Mouse (Mus musculus): ENCODE measurements at regions not wholly inside any gene's neighbourhood (a gene's known extent, or its start where the extent isn't known, plus 50 kb on each side); places are given as distances from the start of the nearest gene placed in this dataset.
A peak's percentile ranks its signal among the peaks of the same experiment; 100 is the strongest.

DNA sequence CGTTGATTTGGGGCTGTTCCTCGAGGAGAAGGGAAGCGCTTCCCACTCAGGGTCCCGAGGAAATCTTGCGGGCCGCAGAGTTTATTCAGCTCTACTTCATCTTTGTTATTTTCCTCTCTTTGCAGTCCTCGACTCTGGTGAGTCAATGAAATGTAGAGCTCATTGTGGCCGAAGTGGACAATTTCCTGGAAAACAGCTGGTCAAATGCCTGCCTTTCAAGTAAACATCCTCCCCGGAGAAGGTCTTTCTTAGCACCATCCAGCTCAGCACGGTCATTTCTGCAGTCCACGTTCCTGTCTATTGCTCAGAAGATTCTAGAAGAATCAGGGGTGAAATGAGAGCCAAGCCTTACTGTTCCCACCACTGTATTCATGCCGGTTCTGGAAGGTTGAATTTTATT is 133.0 kb downstream of the Bcas1 start:
- DNase-seq = no peak

DNA sequence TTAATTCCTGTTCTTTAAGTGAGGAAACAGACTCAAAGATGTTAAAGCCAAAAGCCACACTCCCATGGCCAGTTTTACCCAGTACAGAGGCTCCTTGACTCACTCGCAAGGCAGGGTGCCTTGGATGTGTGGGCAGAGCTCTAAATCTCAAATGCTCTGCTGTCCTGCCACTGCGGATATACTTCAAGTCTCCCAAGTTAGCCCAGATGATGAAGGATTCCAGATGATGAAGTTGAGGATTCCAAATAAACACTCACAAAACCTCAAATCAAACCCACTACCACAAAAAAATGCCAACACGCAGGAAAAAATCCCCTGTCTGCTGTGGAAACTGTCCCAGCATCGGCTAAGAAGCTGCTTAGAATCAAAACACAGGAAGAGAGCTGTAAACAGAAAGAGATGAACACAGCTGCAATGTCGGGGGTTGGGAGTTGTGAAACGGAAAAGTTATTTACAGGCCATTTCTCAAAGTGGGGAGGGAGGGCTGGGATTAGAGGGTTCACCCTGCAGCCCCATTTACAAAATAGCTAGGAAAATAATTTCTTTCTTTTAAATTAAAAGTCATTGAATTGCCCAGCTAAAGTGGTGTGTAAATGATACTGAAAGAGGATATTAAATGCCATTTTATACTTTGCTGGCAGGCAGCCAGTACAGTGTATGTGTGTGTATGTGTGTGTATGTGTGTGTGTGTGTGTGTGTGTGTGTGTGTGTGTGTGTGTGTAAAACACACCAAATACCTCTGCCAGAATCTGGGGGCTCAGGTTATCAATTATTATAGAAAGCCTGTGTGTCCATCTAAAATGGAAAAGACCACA is 135.6 kb downstream of the Bcas1 start:
- DNase-seq = no peak

DNA sequence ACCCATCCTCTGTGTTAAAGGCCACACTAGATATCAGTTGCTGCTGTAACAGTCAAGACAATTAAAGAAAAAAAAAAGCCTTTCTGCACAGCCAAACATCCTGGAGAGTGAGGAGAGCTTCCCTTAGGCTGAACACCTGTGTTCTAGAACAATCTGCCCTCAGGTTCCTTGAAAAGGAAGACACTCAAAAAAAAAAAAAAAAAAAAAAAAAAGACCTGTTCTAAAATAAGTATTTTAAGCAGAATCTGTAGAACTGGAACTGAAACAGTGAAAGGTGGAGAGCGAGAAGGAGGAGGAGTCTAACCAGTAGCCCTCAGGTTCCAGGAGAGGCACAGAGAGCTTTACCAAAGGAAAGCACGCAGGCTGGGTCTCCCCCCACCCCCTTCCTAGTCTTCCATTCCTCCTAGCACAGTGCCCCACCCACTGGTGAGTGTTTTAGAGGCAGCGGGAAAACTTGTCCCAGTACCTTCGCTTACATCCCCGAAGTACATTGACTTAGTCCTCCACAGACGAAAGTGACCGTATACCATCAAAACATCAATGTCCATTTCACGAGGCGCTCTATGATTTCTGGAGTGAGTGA is 138.2 kb downstream of the Bcas1 start:
- no peak for DNase-seq

DNA sequence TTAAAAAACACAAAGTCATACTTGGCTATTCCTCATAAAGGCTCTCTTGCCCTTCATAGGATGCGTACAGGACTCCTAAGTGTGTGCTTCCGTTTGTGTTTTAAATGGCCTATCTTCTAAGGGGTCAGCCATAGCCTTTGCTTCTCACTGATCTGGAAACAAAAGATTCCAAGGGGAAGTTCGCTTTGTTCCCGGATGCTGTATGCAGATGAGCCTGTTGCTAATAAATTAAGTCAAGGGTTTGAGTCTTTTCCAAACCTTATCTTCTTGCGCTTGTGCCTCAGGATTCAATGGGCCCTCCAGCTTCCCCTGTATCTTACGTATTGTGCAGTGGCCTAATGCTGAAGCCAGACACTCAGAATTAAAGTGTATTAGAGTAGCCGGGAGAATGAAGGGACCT is 138.9 kb downstream of the Bcas1 start:
- no peak for DNase-seq

DNA sequence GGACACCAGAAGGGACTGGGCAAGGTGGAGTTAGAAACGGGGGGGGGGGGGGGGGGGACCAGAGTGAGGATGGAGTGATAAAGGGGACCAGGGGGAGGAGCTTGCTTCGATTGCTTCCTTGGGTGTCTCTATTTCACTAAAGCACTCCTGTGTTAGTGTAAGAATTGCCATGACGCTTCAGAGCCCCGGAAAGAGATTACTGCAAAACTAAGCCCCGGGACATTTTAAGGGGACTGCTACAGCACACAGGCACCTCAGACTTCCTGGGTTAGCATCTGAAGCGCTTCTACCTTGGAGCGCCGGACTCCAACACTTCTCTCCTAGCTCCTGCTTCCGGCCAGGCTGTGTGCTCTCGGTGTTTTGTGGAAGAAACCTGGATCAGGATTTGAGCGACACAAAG is 139.4 kb downstream of the Bcas1 start:
- no peak for DNase-seq

DNA sequence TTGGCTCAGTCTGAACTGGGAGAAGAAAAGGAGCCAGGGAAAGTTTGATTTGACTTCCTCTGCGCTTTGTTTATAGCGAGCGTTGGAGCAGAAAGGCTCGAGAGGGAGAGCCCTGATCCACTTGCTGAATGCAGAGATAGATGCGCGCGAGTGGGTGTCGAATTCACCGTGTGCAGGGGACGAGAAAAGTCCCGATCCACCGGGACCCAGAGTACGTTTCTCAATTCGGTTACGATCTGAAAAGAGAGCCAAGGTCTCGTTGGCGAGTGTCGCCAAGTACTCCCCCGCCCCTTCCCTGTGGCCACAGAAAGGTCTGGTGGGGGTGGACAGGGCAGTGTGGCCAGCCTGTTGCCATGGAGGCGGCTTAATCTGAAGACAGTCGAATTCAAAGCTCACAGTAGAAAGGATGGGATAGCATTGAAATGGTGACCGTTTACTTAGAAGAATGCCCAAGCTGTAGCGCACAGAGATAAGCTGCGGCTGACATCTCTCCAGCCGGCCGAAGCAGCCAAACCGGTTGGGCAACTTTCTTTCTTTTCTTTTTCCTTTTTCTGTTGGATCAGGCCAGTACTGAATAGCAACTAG is 139.5 kb upstream of the Zfp217 start:
- no peak for DNase-seq

DNA sequence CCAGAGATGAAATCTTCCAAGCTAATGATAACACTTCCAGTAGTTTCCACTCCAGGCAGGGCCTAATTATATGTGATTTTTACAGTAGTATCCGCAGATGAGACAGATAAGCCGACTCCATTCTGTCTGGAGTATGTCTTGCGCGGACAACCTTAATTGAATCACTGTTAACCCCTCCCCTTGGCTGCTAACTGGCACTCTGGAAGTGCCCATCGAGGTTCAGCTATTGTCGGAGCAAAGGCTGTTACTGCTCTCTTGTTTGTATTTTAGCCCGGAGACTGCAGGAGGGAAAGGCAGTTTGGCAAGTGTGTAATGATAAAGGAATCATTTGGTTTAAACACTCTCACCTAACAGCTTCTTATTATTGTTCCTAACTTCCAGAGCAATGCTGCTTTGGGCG is 138.9 kb upstream of the Zfp217 start:
- DNase-seq = no peak

DNA sequence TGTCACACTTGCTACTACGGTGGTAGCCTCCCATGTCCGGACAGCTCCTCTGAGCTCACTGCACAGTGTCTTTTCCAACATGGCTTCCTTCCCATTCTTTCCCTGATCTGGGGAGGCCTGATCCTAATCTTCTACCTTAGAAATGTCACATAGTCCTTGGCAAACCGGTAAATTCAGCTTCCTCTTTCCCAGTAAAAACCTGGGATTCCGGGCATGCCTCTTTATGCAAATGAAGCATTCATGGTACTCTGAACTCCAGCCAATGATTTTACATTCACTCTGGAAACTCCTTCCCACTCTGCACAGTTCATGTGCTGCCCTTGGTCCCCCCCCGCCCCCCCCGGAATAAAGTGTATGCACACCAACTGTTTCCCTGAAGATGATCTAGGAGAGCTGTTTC is 134.6 kb upstream of the Zfp217 start:
- DNase-seq = no peak

DNA sequence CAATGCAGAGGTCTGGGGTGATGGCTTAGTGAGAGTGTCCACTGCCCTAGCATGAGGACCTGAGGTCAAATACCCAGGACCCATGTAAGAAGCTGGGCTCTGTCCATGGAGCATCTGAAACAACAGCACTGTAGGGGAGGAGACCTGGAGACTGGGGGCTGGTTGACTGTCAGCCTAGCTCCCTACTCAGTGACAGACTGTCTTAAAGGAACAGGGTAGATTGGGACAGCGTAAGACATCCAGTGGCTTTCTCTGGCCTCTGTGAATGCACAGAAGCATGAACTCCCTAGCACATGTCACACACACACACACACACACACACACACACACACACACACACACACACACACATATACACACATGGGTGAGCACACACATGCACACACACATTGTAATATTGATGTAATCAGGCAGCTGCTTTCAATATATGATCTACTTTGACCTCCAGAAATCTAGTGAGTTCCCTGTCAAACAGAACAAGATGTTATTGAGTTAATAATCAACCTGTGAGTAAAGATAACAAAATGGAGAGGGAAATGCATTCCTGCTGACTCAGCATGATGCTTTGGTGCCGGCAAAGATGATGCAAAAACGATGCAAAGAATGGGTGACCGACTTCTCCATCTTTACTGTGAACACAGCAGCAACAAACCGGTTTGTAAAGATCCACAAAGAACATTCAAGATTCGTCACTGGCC is 133.6 kb upstream of the Zfp217 start:
- no peak for DNase-seq

DNA sequence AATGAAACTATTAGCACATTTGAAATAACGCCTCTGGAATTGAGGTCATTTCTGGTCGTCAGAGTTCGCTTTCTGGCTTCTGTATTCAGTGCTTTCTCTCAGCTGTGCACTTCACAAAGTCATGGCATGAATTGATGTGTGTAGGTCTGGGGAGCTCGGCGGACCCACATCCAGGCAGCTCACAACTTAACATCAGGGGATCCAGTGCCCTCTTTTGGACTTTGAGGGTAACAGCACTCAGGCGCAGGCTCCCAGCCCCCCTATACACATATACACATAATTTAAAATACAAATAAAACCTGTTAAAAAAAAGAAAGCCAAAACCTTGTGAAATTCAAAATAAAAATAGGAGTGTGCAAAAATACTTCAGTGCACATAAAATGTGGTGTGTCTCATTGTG is 132.8 kb upstream of the Zfp217 start:
- no peak for DNase-seq

DNA sequence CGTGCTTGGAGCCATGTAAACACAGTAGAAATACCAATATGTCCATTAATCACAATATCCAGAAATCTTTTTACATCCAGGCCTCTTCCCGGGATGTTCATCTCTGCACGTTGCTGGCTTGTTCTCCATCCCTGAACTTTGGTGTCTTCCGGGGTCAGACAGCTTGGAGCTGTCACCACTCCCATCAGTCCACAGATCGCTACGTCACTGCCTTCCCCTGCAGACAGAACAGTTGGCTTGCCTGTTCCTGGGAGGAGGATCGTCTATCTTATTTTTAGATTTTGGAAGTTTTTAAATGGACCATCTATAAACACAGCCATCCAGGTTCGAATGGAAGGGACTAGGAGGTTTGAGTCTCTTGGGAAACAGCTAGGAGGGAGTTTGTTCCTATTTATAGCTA is 130.0 kb upstream of the Zfp217 start:
- DNase-seq = no peak

DNA sequence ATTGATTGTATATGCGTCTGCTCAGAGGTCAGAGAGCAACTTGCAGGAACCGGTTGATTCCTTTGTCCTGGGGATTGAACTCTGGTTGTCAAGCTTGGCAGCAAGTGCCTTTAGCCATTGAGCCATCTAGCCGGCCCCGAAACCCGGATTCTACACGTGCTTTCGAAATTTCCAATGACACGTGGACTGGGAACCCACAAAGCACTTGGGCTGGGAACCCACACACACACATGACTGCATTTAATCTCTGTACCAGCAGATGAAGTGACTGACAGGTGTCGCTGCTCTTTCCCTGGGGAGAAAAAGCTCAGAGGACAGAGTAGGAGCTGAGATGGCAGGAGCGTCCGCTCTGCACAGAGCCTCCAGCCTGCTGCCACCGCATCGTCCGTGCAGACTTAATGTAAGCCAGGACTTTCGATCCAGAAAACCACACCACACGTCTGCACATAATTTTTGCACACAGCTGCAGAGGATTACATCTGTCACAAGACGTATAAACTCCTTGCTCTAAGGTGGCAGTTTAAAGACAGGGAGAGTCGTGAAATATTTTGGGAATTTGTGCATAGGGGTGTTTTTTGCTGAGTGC is 129.4 kb upstream of the Zfp217 start:
- DNase-seq = no peak

DNA sequence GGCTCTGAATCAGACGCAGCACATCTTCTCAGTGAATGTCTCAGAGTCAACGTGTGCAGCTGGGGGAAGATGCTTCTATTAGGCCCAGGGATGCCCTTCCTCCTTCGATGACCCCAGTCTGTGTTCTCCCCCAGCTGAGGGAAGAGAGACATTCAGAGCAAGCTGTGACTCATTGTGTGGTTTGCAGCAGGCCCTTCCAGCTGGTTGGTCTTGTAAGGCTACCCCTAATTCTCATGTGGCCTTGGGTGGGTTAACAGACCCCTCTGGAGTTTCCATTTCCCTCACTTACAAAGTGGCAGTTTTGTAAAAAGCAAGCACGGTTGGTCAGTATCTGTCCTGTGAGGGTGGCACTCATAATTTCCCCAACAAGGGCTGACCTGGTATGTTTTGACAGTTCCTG is 127.8 kb upstream of the Zfp217 start:
- no peak for DNase-seq

DNA sequence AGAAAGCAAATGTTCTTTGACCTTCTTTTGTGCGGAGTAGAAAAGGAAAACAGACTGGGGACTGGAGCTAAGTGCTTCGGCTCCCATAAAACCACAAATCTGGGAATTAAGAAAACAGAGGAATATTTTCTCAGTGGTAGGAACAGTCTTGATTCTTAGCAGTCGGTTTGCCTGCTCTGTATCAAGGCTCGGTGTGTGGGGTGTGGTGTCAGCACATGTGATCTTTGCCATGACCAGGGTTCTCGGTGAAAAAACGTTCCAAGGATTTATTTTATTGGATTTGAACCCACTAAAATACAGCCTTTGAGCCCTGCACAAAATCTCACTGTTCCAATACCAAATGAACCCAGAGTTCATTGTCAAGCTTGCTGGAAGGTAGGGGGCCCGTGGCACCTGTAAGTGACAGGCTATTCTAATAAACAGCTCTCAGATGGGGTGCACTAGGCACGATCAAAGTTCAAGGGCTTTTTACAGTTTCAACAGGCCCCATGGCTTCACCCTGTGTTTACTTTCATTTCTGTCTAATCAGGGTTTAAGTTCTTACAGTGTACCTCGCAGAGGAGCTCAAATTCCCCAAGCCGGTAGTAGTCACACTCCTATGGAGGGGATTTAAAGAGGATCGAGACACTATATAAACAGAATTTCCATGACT is 122.1 kb upstream of the Zfp217 start:
- no peak for DNase-seq

DNA sequence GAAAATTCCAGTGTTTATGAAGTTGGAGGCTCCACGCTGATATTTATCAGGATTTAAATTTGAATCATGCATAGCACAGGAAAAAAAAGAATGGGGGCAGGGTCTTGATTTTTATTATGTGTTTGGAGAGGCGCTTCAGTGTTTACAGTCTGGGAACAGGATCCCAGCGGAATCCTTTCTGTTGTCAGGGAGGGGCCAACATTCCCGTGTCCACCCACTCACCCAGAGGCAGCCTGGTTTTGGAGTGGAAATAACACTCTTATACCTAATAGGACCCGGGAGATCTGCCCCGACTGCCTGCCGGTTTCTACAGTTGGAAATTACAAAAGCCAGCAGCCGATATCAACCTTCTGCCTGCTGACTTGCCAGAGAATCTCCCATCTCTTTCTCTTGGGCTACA is 120.2 kb upstream of the Zfp217 start:
- no peak for DNase-seq

DNA sequence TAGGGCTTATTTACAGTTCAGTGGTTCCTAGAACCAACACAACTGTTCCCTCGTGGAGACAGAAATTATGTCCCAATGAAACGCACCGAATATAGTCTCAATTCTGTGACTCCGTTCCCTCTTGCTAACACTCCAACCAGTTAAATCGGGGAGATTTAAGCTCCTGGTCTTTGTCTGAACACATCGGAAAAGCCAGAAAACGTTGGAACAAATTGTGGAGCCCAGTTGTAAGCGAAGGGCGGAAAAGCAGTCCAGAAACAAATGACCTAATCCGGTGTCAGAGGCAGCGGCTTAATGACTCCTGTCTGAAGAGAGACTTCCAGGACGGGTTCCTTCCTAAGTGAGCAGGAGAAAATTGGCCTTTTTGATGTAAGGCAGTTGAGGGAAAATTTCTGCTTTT is 119.2 kb upstream of the Zfp217 start:
- no peak for DNase-seq

DNA sequence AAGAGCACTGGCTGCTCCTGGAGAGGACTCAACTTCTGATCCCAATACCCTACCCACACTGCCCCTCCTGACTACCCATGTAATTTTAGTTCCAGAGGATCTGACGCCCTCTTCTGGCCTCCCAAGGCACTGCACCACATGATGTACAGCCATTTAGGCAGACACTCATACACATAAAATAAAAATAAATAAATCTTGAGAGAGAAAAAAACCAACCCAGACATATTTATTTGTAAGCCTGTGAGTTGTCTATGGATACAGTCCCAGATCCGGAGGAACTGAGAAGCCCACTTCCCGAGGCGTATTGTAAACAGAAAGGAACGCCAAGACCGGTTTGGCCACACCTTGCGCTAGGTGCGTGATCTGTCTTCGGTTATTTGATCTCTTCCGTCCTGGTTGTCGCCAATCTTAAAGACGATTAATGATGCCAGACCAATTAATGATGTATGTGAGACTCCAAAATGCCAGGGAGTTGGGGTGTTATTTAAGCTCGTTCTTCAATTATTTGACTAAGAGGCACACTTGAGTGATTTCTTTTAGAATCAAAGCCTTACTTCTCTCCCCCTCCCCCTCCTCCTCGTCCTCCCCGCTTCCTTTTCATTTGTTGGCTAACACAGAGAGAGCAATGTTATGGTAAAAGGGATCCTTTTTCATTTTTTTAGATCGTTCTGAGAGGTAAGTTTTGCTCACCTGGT is 118.7 kb upstream of the Zfp217 start:
- peak in 1 of 2 experiments; percentile 46 for DNase-seq

DNA sequence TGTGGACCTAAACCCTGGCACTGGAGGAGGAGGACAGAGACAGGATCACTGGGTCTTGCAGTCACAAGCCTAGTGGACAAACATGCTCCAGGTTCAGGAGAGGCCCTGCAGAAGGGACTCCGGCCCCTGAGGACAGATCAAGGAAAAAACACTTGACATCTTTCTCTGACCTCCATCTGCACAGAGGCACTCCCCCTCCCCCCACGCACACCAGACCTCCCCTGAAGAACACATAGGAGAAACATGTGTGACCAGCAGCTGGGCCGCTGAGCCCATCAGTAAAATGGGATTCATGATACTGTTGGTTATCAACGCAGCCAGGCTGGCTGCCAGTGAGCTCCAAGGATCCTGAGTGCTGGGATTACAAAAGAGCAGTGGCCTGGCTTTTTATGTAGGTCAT is 115.7 kb upstream of the Zfp217 start:
- DNase-seq = no peak

DNA sequence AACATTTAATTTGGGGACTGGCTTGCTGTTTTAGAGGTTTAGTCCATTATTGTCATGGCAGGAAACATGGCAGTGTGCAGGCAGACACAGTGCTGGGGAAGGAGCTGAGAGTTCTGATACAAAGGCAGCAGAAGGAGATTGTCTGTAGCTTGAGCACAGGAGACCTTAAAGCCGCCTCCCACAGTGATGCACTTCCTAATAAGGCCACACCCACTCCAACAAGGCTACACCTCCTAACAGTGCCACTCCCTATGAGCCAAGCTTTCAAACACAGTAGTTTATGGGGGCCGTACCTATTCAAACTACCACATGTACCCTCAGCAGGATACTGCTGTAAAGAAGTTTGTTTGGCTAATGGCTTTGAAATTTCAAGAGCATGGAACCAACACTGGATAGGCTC is 113.3 kb upstream of the Zfp217 start:
- DNase-seq = no peak

DNA sequence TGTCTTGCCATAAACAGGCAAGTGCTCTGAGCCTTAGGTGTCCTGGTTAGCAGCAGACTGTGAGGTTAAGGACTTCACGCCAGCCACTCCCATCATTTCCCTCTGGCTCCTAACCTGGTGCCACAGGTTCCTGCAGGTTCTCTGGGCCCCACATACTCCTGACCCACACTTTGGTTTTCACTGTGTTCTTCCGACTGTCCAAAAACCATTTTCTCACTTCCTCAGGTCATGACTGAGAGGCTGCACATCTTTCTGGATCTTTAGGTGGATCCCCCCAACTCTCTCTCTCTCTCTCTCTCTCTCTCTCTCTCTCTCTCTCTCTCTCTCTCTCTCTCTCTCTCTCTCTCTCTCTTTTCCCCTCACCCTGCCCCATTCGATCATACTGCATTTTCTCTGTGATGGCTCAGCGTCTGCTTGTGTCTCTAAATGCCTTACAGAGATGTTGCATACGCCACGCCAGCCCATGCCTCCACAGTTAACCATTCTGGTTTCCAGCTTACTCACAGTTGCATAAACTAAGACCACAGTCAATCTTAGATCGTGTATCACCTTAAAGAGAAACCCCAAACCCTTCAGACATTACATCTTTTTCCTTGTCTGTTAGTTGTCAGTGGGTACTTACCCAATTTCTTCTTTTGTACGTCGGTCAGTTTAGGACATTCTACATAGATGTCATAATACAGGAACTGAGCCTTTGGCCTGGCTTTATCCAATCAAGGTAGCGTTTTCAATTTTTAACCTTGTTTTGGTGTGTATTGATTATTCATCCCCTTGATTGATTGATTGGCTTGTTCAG is 112.0 kb upstream of the Zfp217 start:
- DNase-seq = no peak

DNA sequence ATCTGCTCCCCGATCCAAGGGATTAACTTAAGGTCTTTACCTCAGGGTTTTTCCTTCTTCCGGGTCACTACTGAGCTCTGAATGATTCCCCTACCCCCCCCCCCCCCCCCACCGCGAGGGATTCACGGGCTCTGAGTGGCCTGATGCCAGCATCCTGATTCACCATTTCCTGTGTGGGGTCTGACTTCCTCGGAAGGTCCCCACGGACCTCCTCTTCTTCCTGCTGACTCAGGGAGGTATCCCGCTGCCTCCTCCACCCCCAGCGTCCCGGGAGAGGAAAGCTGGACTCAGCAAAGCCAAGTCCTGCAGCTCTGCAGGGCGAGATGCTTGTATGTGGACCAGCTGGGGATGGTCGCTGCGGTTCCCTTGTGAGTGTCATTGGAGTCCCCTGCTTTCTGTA is 110.5 kb upstream of the Zfp217 start:
- no peak for DNase-seq
